Mouse (Mus musculus) testis, adult 2 months (tissue): ENCODE data around the gene Tex45. TPM values are rescaled to one million over a fixed set of nuclear protein-coding genes. Genes with fewer than 3 reads are reported as not detected.

Experiments used
- H3K27ac ChIP-seq: fragments of 200-500 bp; 2 replicates; pipeline ENCODE4 v1.5.1; 2012; ENCODE audit warnings: low read depth, low read length; ENCODE audit not compliant: control insufficient read depth, insufficient read depth
- H3K27me3 ChIP-seq: fragments of 200-500 bp; 2 replicates; pipeline ENCODE4 v1.6.1; 2012; ENCODE audit warnings: mild to moderate bottlenecking, low read length, moderate library complexity; ENCODE audit not compliant: control insufficient read depth, insufficient read depth
- H3K36me3 ChIP-seq: fragments of 200-500 bp; 2 replicates; pipeline ENCODE4 v1.6.1; 2012; ENCODE audit warnings: mild to moderate bottlenecking, low read length; ENCODE audit not compliant: control insufficient read depth, insufficient read depth
- H3K4me1 ChIP-seq: fragments of 200-500 bp; 2 replicates; pipeline ENCODE4 v1.6.1; 2012; ENCODE audit warnings: low read length; ENCODE audit not compliant: control insufficient read depth, insufficient read depth
- H3K4me3 ChIP-seq: fragments of 200-500 bp; 2 replicates; pipeline ENCODE4 v1.5.1; 2012; ENCODE audit warnings: low read depth, mild to moderate bottlenecking, low read length, moderate library complexity, mixed read lengths; ENCODE audit not compliant: control insufficient read depth
- CTCF ChIP-seq: fragments of 200-500 bp; IDR thresholded peaks from 2 replicates; pipeline ENCODE4 v1.5.1; 2012; ENCODE audit warnings: low read depth, mild to moderate bottlenecking, inconsistent platforms, low read length, moderate library complexity; ENCODE audit not compliant: control insufficient read depth, insufficient read depth, insufficient replicate concordance
- POLR2A ChIP-seq: fragments of 200-500 bp; IDR thresholded peaks from 2 replicates; pipeline ENCODE4 v1.6.1; 2012; ENCODE audit warnings: low read depth, mild to moderate bottlenecking, inconsistent platforms, low read length, moderate library complexity; ENCODE audit not compliant: control insufficient read depth
- polyA plus RNA-seq: library from polyadenylated mRNA; depleted of rRNA; stranded (reverse); fragments of >200 nt; gene quantifications from 2 replicates; pipeline ENCODE4 v1.2.3, GENCODE M21; 2012

Gene Tex45
- polyA plus RNA-seq, 1 experiment, result 72.2 TPM

DNA sequence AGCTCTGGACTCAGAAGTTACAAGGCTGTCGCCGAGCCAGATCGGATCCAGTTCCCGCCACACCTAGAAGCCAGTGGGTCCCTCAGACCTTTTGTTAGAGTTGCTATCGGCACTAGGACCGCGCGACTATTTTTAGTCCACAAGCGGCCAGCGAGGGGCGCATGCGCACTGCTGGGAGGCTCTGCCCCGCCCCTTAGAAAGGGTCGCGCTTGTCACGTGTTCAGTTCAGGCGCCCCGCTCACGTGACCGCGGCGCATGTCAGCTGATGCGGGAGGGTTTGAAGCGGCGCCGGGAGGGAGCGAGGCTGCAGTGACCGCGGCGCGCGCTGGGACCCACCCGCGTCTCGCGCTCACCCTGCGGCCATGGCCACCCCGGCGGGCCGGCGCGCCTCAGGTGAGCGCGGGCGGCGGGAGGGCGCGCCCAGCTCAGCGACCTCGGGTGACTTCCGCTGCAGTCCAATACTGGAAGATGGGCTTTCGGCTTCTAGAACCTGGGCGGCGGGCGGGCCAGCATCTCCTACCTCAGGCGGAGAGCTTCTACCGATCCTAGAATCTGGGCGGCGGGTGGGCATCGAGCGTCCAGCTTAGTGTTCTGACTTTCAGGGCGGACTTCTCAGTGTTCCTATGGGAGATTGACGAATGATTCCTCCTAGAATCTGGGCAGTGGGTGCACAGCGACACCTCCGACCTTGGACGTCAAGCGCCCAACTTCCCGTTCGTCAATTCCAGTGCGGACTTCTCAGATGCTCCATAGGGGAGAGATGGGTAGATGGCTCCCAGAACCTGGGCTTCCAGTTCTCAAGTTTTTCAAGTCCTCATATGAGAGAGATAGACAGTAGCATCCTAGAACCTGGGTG is 29.8 kb downstream of the Tex45 start, which contains the start of gene Mcoln1:
Mcoln1 (plus strand) TSS at position 223 of the 856 bp plus-strand sequence.
- no peak for TF ChIP-seq CTCF
- TF ChIP-seq POLR2A, result peak; percentile 77
- H3K27me3 ChIP-seq, result no peaks in the 10 kb centered on the region
- H3K27ac ChIP-seq, result peak within 1 kb of the TSS; percentile 56
- H3K36me3 ChIP-seq, result no peaks in the 10 kb centered on the region
- peak within 1 kb of the TSS; percentile 86 for H3K4me3 ChIP-seq
- H3K4me1 ChIP-seq, result peaks cover 10% of the 10 kb centered on the region

DNA sequence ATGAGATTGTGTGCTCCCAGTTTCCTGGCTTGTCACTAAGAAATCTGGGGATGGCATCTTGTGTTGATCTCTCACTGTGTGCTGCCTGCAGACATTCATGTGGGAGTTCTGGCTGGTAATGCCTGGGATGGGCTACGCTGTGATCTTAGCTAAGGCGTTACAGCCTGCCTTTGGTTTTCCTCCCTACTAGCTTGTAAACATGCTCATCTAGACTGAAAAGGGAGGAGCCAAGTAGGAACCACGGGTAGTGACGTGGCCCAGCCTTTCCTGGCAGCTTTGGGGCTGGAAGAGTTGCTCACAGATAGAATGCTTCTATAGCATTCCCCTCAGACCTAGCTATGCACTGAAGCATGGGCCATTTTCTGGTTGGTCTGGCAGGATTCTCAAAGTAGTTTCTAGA is 31.6 kb downstream of the Tex45 start:
- H3K4me1 ChIP-seq, result peaks cover 7% of the 10 kb centered on the region
- no peak overlapping the region for H3K4me3 ChIP-seq
- H3K27me3 ChIP-seq, result no peaks in the 10 kb centered on the region
- no peaks in the 10 kb centered on the region for H3K36me3 ChIP-seq
- no peak overlapping the region for H3K27ac ChIP-seq
- TF ChIP-seq CTCF (no peak), POLR2A (no peak)

DNA sequence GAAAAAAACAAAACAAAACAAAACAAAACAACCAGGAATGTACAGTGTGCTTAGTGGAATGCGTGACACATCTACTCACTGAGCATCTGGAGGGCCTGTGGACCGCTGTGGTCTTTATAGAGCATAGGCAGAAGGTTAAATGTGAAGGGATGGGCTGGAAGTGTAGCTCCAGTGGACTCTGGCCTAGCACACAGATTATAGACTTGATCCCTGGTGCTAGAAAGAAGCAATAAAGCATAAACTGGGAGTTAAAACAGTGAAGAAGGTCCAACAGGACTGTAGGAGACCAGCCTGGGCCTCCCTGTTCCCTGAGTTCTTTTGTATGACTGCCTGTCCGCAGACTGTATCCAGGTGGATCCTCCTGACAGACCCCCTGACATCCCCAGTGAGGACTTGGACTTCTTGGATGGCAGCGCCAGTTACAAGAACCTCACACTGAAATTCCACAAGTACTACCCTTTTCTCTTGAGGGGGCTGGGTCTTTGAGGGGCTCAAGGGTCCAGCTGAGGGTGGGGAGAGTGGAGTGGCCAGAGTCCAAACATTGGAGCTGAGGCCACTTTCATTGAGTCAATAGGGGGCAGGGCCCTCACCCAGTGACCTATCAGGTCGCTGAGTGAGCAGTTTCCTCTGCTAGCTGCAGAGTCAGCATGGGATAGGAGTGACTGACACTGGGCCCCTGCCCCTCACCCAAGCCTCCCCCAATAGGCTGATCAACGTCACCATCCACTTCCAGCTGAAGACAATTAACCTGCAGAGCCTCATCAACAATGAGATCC is 37.5 kb downstream of the Tex45 start:
- no peaks in the 10 kb centered on the region for H3K36me3 ChIP-seq
- H3K4me1 ChIP-seq, result no peaks in the 10 kb centered on the region
- H3K27me3 ChIP-seq, result no peaks in the 10 kb centered on the region
- TF ChIP-seq POLR2A (no peak), CTCF (no peak)
- H3K4me3 ChIP-seq, result no peak overlapping the region
- no peak overlapping the region for H3K27ac ChIP-seq

DNA sequence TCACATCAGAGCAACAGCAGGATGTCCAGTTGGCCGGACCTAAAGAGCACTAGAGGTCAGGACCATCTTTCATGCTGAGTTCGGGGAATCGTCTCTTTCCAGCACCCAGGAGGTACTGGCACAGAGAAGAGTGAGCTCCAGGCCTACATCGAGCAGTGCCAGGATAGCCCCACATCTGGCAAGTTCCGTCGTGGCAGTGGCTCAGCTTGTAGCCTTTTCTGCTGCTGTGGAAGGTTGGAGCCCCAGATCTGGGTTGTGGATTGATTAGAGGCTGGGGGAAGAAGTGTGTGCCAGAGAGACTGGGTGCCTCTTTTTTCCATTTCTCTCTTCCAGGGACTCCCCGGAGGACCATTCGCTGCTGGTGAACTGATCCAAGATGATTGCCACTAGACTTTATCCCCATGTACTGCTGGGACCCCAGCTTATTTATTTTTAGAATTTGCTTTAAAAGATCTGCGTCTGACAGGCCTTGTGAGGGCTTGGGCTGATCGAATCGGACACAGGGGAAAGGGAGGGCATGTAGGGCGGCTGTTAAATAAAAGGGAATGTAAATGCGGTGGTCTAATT is 44.1 kb downstream of the Tex45 start:
- H3K36me3 ChIP-seq, result no peaks in the 10 kb centered on the region
- peak overlapping the region; percentile 84 for H3K4me3 ChIP-seq
- H3K27me3 ChIP-seq, result no peaks in the 10 kb centered on the region; the same call in none of the 2 replicates
- H3K4me1 ChIP-seq, result peaks cover 18% of the 10 kb centered on the region
- no peak overlapping the region for H3K27ac ChIP-seq
- TF ChIP-seq POLR2A (no peak), CTCF (no peak)

DNA sequence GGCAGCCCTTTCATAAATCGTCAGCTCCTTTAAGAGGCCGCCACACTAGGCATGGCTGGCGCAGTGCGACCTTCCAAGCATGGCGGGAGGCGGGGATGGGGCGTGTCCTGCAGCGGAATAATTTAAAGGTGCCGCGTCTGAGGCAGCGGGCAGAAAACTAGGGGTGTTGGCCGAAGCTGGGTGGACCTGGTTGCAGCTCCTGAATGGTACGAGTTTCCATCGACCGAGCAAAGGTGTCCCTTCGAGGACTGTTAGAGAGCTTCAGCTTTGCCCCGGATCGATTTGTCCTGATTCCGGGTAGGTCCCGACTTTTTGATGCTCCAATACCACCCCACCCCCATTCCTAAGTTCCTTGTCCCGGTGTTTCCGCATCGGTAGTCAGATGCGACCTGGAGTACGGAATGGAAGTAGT is 44.6 kb downstream of the Tex45 start, which contains the start of gene Pnpla6:
Pnpla6 (plus strand) TSS at position 125 of the 412 bp plus-strand sequence.
- no peak for TF ChIP-seq CTCF
- TF ChIP-seq POLR2A, result peak; percentile 46; the same call in 1 of the 2 replicates
- Histone ChIP-seq H3K27ac (peak within 1 kb of the TSS; percentile 26), H3K4me1 (peaks cover 18% of the 10 kb centered on the region), H3K27me3 (no peaks in the 10 kb centered on the region; the same call in none of the 2 replicates), H3K4me3 (peak within 1 kb of the TSS; percentile 84), H3K36me3 (no peaks in the 10 kb centered on the region)

DNA sequence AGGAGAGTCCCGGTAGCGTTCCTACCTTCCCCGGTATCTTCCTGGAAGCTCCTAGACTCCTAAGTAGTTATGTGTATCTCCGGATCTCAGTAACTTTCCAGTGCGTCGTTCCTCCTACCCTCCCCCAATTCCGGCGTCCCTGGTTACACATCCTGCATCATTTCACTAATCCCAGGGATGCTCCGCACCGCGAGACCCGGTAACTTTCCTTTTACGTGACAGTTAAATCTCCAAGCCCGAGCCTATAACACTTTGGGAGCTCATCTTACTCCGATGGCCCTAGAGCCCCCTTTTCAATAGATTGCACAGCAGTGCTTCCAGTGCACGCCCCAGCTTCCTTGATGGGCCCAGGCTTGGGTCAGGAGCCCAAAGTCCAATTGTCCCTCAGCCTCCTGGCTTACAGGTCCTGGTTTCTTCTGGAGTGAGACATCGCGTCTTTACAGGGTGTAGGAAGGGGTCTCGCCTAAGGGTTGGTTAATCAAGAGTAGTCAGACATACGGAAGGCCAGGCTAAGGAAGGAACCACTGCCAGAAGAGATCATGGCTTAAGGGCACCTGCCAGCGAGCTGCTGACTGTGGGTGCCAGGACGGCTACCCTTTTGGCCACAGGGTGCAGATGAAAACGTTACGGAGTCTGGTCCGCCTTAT is 45.2 kb downstream of the Tex45 start:
- H3K36me3 ChIP-seq, result no peaks in the 10 kb centered on the region
- peak overlapping the region; percentile 26 for H3K27ac ChIP-seq
- TF ChIP-seq CTCF, result no peak
- no peak for TF ChIP-seq POLR2A
- peak overlapping the region; percentile 84 for H3K4me3 ChIP-seq
- H3K27me3 ChIP-seq, result no peaks in the 10 kb centered on the region; the same call in none of the 2 replicates
- peaks cover 18% of the 10 kb centered on the region for H3K4me1 ChIP-seq

DNA sequence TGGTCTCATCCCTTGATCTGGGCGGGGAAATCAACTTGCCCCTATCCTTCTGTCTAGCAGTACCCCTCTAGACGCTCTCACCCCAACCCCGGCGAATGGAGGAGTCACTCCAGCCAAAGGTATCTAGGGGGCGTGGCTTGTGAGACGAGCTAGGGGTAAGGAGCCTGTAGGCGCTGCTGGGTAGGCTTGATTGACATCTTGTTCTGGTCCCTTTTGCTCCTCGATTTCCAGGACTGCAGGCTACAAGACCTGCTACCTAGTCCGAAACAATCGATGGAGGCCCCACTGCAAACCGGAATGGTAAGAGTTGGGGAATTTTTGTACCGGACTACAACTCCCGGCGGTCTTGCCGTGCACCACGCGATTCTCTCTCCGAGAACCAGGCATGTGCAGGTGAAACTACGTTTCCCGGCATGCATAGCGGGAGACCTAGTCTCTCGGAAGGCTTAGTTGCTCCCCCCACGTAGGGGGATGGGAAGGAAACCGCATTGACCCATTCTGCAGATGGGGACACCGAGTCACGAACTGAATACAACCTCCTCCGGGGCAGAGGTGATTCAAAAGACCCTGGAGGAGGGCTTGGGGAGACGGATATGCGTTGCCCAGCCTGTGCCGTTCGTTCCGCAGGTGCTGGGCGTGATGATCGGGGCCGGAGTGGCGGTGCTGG is 45.9 kb downstream of the Tex45 start:
- peak overlapping the region; percentile 26 for H3K27ac ChIP-seq
- peak overlapping the region; percentile 84 for H3K4me3 ChIP-seq
- no peaks in the 10 kb centered on the region; the same call in none of the 2 replicates for H3K27me3 ChIP-seq
- H3K36me3 ChIP-seq, result no peaks in the 10 kb centered on the region
- TF ChIP-seq CTCF, result no peak
- TF ChIP-seq POLR2A, result peak; percentile 30; the same call in 1 of the 2 replicates
- peaks cover 18% of the 10 kb centered on the region for H3K4me1 ChIP-seq
